Mouse (Mus musculus): ENCODE measurements at regions not wholly inside any gene's neighbourhood (a gene's known extent, or its start where the extent isn't known, plus 50 kb on each side); places are given as distances from the start of the nearest gene placed in this dataset.

GRCm38 (mm10) chr16:91156506-91156905 lies 61.6 kb upstream of the 4932438H23Rik start:
- DNase-seq: no peak

- DNase-seq: peak; percentile 16 to 28
Observed at GRCm38 (mm10) chr16:91160679-91161078, 64.6 kb upstream of the Olig2 start.

- no peak for DNase-seq
Observed at GRCm38 (mm10) chr16:91161616-91162015, 63.6 kb upstream of the Olig2 start.

- no peak for DNase-seq
Observed at GRCm38 (mm10) chr16:91162381-91162780, 62.9 kb upstream of the Olig2 start.

- no peak for DNase-seq
Observed at GRCm38 (mm10) chr16:91165906-91166305, 59.4 kb upstream of the Olig2 start.

- DNase-seq: peak; percentile 46 to 62
Observed at GRCm38 (mm10) chr16:91166866-91167265, 58.4 kb upstream of the Olig2 start.

GRCm38 (mm10) chr16:91168398-91168797 lies 56.9 kb upstream of the Olig2 start:
- no peak for DNase-seq

- no peak for DNase-seq
Observed at GRCm38 (mm10) chr16:91169829-91170228, 55.4 kb upstream of the Olig2 start.

- no peak for DNase-seq
Observed at GRCm38 (mm10) chr16:91171911-91172440, 53.3 kb upstream of the Olig2 start.

GRCm38 (mm10) chr16:91172510-91172909 lies 52.7 kb upstream of the Olig2 start:
- DNase-seq: no peak

- no peak for DNase-seq
Observed at GRCm38 (mm10) chr16:91173241-91173640, 52.0 kb upstream of the Olig2 start.

GRCm38 (mm10) chr16:91173870-91174278 lies 51.4 kb upstream of the Olig2 start:
- no peak for DNase-seq

GRCm38 (mm10) chr16:91174401-91174800 lies 50.9 kb upstream of the Olig2 start:
- no peak for DNase-seq
